Mouse (Mus musculus) megakaryocyte, embryonic 14.5 days (primary cell): ENCODE measurements at regions not wholly inside any gene's neighbourhood (a gene's known extent, or its start where the extent isn't known, plus 50 kb on each side); places are given as distances from the start of the nearest gene placed in this dataset.
"Not testable (repeated sequence)": the region's sequence is repeated elsewhere in the genome, so short reads cannot be mapped to it uniquely, and the experiment has no call there.

ENCODE experiments used
- FLI1 ChIP-seq: IDR thresholded peaks from 2 replicates; pipeline ENCODE4 v1.6.1; 2012; ENCODE audit warnings: low read length, inconsistent platforms, mixed read lengths
- GATA1 ChIP-seq: IDR thresholded peaks from 3 replicates; pipeline ENCODE4 v1.6.1; 2012; ENCODE audit warnings: mixed read lengths, low read length, inconsistent platforms, borderline replicate concordance

- TF ChIP-seq FLI1, GATA1: not testable (repeated sequence)
Observed at GRCm38 (mm10) chr2:166281137-166281536, 125.7 kb upstream of the Sulf2 start.
